ENCODE assay signal across 8 mouse cellular contexts in genomic region chr7:100520663-100521285, GRCm38 (mm10). TPM values are rescaled to one million over a fixed set of nuclear protein-coding genes. Genes with fewer than 3 reads are reported as not detected.
A peak's percentile ranks its signal among the peaks of the same experiment; 100 is the strongest.
DNase-seq lines count a peak whose midpoint lies in the region; ATAC-seq and TF ChIP-seq lines count a peak whose summit lies in the region.

No protein-coding gene starts in this region.

- DNase-seq in ES-E14 (ENCODE audit: low read depth, low spot score), result no peak
- peak; percentile 81 for DNase-seq in c-Kit-positive CD71-positive TER-119-positive erythroid progenitor cells, embryonic 14.5 days (ENCODE audit: low spot score)
- DNase-seq in hindbrain, embryonic 10.5 days (ENCODE audit: low spot score), result peak; percentile 86
- peak; percentile 90 to 92 for DNase-seq in layer of hippocampus, postnatal 10 days (ENCODE audit: low spot score in 2 of 2)
- DNase-seq in lung, postnatal 4 days, result peak; percentile 76 to 90
- DNase-seq in right cerebral cortex, adult 2 months (ENCODE audit: low spot score in 2 of 2), result peak; percentile 72 to 88
- peak; percentile 42 for DNase-seq in urinary bladder, postnatal 10 days (ENCODE audit: low spot score)

- in situ Hi-C loops in ES-E14 (cut with MboI; ENCODE audit: low sequenced_read_pairs in 2 of 2, unreplicated experiment in 2 of 2), result no loop called here

- no peak overlapping the region for H3K4me2 ChIP-seq in forebrain, embryonic 13.5 days

- H3K9me3 ChIP-seq in ES-E14 (ENCODE audit: control insufficient read depth, insufficient read depth, low read depth, low read length), result no peaks in the 10 kb centered on the region
- H3K9me3 ChIP-seq in forebrain, embryonic 13.5 days (replicated peaks), result no peaks in the 10 kb centered on the region
- no peaks in the 10 kb centered on the region for H3K9me3 ChIP-seq in hindbrain, embryonic 10.5 days

- 0 out of 4 replicates have a peak overlapping the region, but pooled peaks of 1 of the 2 experiments have one; percentile 11 for H3K4me3 ChIP-seq in ES-E14 (ENCODE audit: insufficient read depth in 1 of 2, low read depth in 1 of 2, low read length in 2 of 2, poor library complexity in 1 of 2, severe bottlenecking in 1 of 2)
- no peak overlapping the region for H3K4me3 ChIP-seq in forebrain, embryonic 13.5 days
- H3K4me3 ChIP-seq in hindbrain, embryonic 10.5 days, result no peak overlapping the region

- H3K27ac ChIP-seq in ES-E14 (ENCODE audit: insufficient read depth, low read depth, low read length, poor library complexity, severe bottlenecking), result no peak overlapping the region
- H3K27ac ChIP-seq in forebrain, embryonic 13.5 days, result no peak overlapping the region
- peak overlapping the region; percentile 45; the same call in 1 of the 2 replicates for H3K27ac ChIP-seq in hindbrain, embryonic 10.5 days

- H3K36me3 ChIP-seq in ES-E14 (ENCODE audit: control insufficient read depth, insufficient read depth, low read length, poor library complexity, severe bottlenecking), result no peaks in the 10 kb centered on the region
- no peaks in the 10 kb centered on the region for H3K36me3 ChIP-seq in forebrain, embryonic 13.5 days (ENCODE audit: poor library complexity, severe bottlenecking)
- H3K36me3 ChIP-seq in hindbrain, embryonic 10.5 days, result no peaks in the 10 kb centered on the region

- WGBS in forebrain, embryonic 13.5 days, result 24% methylated on average over 10 of the region's 10 CpGs
- 23% methylated on average over 10 of the region's 10 CpGs for WGBS in hindbrain, embryonic 10.5 days

- H3K4me1 ChIP-seq in ES-E14 (ENCODE audit: control insufficient read depth in 2 of 2, insufficient read depth in 2 of 2, low read length in 2 of 2, poor library complexity in 1 of 2), result no peaks in the 10 kb centered on the region
- H3K4me1 ChIP-seq in forebrain, embryonic 13.5 days, result no peaks in the 10 kb centered on the region
- H3K4me1 ChIP-seq in hindbrain, embryonic 10.5 days (replicated peaks), result peaks cover 8% of the 10 kb centered on the region; the same call in 1 of the 2 replicates

- peak; percentile 41; the same call in 1 of the 2 replicates for ATAC-seq in forebrain, embryonic 13.5 days

- no peaks in the 10 kb centered on the region for H3K27me3 ChIP-seq in forebrain, embryonic 13.5 days
- H3K27me3 ChIP-seq in hindbrain, embryonic 10.5 days (ENCODE audit: insufficient read depth, poor library complexity, severe bottlenecking), result no peaks in the 10 kb centered on the region

- no peak overlapping the region for H3K9ac ChIP-seq in ES-E14 (ENCODE audit: insufficient read depth, low read depth, low read length, poor library complexity, severe bottlenecking)
- no peak overlapping the region for H3K9ac ChIP-seq in forebrain, embryonic 13.5 days

TF ChIP-seq in ES-E14, 5 proteins besides CTCF, POLR2A, EP300 and RAD21:
- TF ChIP-seq HCFC1 (IDR thresholded peaks at IDR 0.05; ENCODE audit: borderline replicate concordance, insufficient read depth, low read length) (no peak), ZNF384 (IDR thresholded peaks at IDR 0.05; ENCODE audit: low read depth, low read length) (no peak), ZC3H11A (IDR thresholded peaks at IDR 0.05; ENCODE audit: borderline replicate concordance, low read depth, low read length) (peak; percentile 62; the same call in 1 of the 2 replicates)

RNA-seq across cellular contexts. Expression of gene Dnajb13, which starts 6.0 kb away (rescaled TPM):
- total RNA-seq in ES-E14 (2012; rRNA removed), result 2.5 and 2.8 TPM in 2 replicates
- polyA plus RNA-seq in forebrain, embryonic 13.5 days (2015; fragmentation: Nextera tagmentation; extraction: Ambion mirVana), result 2.1 and 3.7 TPM in 2 replicates
- 1.9 and 9.2 TPM in 2 replicates for polyA plus RNA-seq in hindbrain, embryonic 10.5 days (2016; fragmentation: Nextera tagmentation; extraction: Ambion mirVana)
- total RNA-seq in layer of hippocampus, postnatal 10 days (2021), result under 1 TPM; 0.50 to 0.87 TPM

RNA-seq across cellular contexts. Expression of gene Coa4, which starts 16.1 kb away (rescaled TPM):
- total RNA-seq in ES-E14 (2012; rRNA removed), result 11.3 and 14.6 TPM in 2 replicates
- polyA plus RNA-seq in forebrain, embryonic 13.5 days (2015; fragmentation: Nextera tagmentation; extraction: Ambion mirVana), result 17.0 TPM in 2 replicates
- 20.4 and 23.3 TPM in 2 replicates for polyA plus RNA-seq in hindbrain, embryonic 10.5 days (2016; fragmentation: Nextera tagmentation; extraction: Ambion mirVana)
- 1 to 10 TPM; 5.9 to 6.9 TPM for total RNA-seq in layer of hippocampus, postnatal 10 days (2021)

RNA-seq across cellular contexts. Expression of gene Ucp2, which starts 27.6 kb away (rescaled TPM):
- 46.9 and 52.7 TPM in 2 replicates for total RNA-seq in ES-E14 (2012; rRNA removed)
- polyA plus RNA-seq in forebrain, embryonic 13.5 days (2015; fragmentation: Nextera tagmentation; extraction: Ambion mirVana), result 43.9 and 46.0 TPM in 2 replicates
- 122 and 123 TPM in 2 replicates for polyA plus RNA-seq in hindbrain, embryonic 10.5 days (2016; fragmentation: Nextera tagmentation; extraction: Ambion mirVana)
- 10 to 100 TPM; 58.2 to 66.6 TPM for total RNA-seq in layer of hippocampus, postnatal 10 days (2021)

RNA-seq across cellular contexts. Expression of gene Ucp3, which starts 48.0 kb away (rescaled TPM):
- not detected in 2 replicates for total RNA-seq in ES-E14 (2012; rRNA removed)
- not detected in 2 replicates for polyA plus RNA-seq in forebrain, embryonic 13.5 days (2015; fragmentation: Nextera tagmentation; extraction: Ambion mirVana)
- 0.09 TPM in 1 of 2 replicates, not detected in the other for polyA plus RNA-seq in hindbrain, embryonic 10.5 days (2016; fragmentation: Nextera tagmentation; extraction: Ambion mirVana)
- total RNA-seq in layer of hippocampus, postnatal 10 days (2021), result 1 to 10 TPM in 1 of 2 experiments, under 1 TPM in 1; 0.65 to 1.3 TPM
